Mouse (Mus musculus) neural tube, embryonic 13.5 days (tissue): ENCODE data around the gene Anxa3. TPM values are rescaled to one million over a fixed set of nuclear protein-coding genes. Genes with fewer than 3 reads are reported as not detected.
A peak's percentile ranks its signal among the peaks of the same experiment; 100 is the strongest.

Experiments used
- ATAC-seq: fragments of 200-750 bp; cut with Nextera tagmentation; 2 replicates; pipeline ENCODE4 v1.8.0; 2017; ENCODE audit warnings: low read depth, mild to moderate bottlenecking, moderate TSS enrichment, moderate library complexity
- H3K27ac ChIP-seq: fragments of 300-500 bp; sonication (generic); replicated peaks from 2 replicates; pipeline ENCODE4 v1.5.1; 2015; ENCODE audit warnings: moderate library complexity, mild to moderate bottlenecking, inconsistent platforms
- H3K27me3 ChIP-seq: fragments of 300-500 bp; sonication (generic); 2 replicates; pipeline ENCODE4 v1.6.1; 2015; ENCODE audit warnings: mild to moderate bottlenecking, inconsistent platforms
- H3K36me3 ChIP-seq: fragments of 300-500 bp; sonication (generic); 2 replicates; pipeline ENCODE4 v1.6.1; 2015; ENCODE audit warnings: mild to moderate bottlenecking, inconsistent platforms
- H3K4me1 ChIP-seq: fragments of 300-500 bp; sonication (generic); replicated peaks from 2 replicates; pipeline ENCODE4 v1.6.1; 2015; ENCODE audit warnings: inconsistent platforms
- H3K4me2 ChIP-seq: fragments of 300-500 bp; sonication (generic); 2 replicates; pipeline ENCODE4 v1.6.1; 2015; ENCODE audit warnings: inconsistent platforms, mild to moderate bottlenecking, moderate library complexity
- H3K4me3 ChIP-seq: fragments of 300-500 bp; sonication (generic); 2 replicates; pipeline ENCODE4 v1.5.1; 2015; ENCODE audit warnings: mild to moderate bottlenecking, inconsistent platforms
- H3K9ac ChIP-seq: fragments of 300-500 bp; sonication (generic); 2 replicates; pipeline ENCODE4 v1.6.1; 2015; ENCODE audit warnings: moderate library complexity, mild to moderate bottlenecking, inconsistent platforms
- H3K9me3 ChIP-seq: fragments of 300-500 bp; sonication (generic); 2 replicates; pipeline ENCODE4 v1.6.1; 2016; ENCODE audit warnings: inconsistent platforms
- WGBS: fragments of 180-500 bp; shearing (Covaris S2); methylation state at CpG from one replicate; pipeline ENCODE4 v1.1.7; 2015; 5-methylcytosine and 5-hydroxymethylcytosine counted together
- polyA plus RNA-seq: library from polyadenylated mRNA; unstranded; fragments of >200 nt; fragmentation: Nextera tagmentation; extraction: Ambion mirVana; gene quantifications from 2 replicates; pipeline ENCODE4 v1.2.1, GENCODE M21; 2015

The Anxa3 gene
- 26.9 and 29.8 TPM in 2 replicates for polyA plus RNA-seq

GRCm38 (mm10) chr5:96792936-96793718 lies at the start of gene Anxa3:
TSS of gene Anxa3 (plus strand) at chr5:96793339.
- peak within 1 kb of the TSS; percentile 42 for H3K4me3 ChIP-seq
- peak; percentile 77 for ATAC-seq
- peaks cover 9% of the 10 kb centered on the region for H3K4me1 ChIP-seq
- H3K27me3 ChIP-seq: peaks cover 9% of the 10 kb centered on the region; the same call in 1 of the 2 replicates
- H3K4me2 ChIP-seq: peak within 1 kb of the TSS; percentile 66
- H3K9me3 ChIP-seq: no peaks in the 10 kb centered on the region
- H3K27ac ChIP-seq: no peak within 1 kb of the TSS
- WGBS: 11% methylated on average over 26 of the region's 26 CpGs
- H3K36me3 ChIP-seq: no peaks in the 10 kb centered on the region
- H3K9ac ChIP-seq: peak within 1 kb of the TSS; percentile 61

GRCm38 (mm10) chr5:96747195-96747984 lies 45.7 kb upstream of the Anxa3 start:
- 49% methylated on average over 8 of the region's 8 CpGs for WGBS
- no peaks in the 10 kb centered on the region for H3K36me3 ChIP-seq
- no peaks in the 10 kb centered on the region for H3K27me3 ChIP-seq
- no peak for ATAC-seq
- H3K4me3 ChIP-seq: no peak overlapping the region
- no peak overlapping the region for H3K27ac ChIP-seq
- no peak overlapping the region for H3K4me2 ChIP-seq
- no peak overlapping the region for H3K9ac ChIP-seq
- peaks cover 5% of the 10 kb centered on the region; the same call in 1 of the 2 replicates for H3K4me1 ChIP-seq
- no peaks in the 10 kb centered on the region for H3K9me3 ChIP-seq

- Histone ChIP-seq H3K9me3 (no peaks in the 10 kb centered on the region), H3K36me3 (no peaks in the 10 kb centered on the region), H3K4me1 (no peaks in the 10 kb centered on the region), H3K27ac (no peak overlapping the region), H3K27me3 (no peaks in the 10 kb centered on the region), H3K4me2 (no peak overlapping the region), H3K9ac (no peak overlapping the region), H3K4me3 (no peak overlapping the region)
- 82% methylated on average over 7 of the region's 7 CpGs for WGBS
- ATAC-seq: no peak
Observed at GRCm38 (mm10) chr5:96757615-96758014, 35.5 kb upstream of the Anxa3 start.

DNA sequence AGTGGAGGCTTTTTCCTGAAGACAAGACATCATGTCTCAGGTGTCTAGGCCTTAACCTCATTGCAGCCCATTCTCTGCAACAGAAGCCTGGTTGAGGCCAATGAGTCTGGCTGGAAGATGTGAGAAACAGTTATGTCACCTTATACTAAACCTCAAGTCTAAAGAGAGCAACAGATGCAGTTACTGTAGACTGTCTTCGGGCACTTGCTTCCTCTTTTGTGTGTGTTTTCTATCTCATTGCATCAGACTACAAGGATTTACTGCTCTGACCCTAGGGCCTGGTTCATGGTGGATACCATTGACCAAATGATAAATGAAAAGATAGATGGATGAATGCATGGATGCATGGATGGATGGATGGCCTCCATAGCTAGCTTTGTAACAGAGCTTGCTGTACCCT lies 31.1 kb upstream of the Anxa3 start:
- Histone ChIP-seq H3K9me3 (no peaks in the 10 kb centered on the region), H3K4me2 (no peak overlapping the region), H3K36me3 (no peaks in the 10 kb centered on the region), H3K4me1 (no peaks in the 10 kb centered on the region), H3K9ac (no peak overlapping the region), H3K4me3 (no peak overlapping the region), H3K27ac (no peak overlapping the region), H3K27me3 (no peaks in the 10 kb centered on the region)
- WGBS: 82% methylated on average over 1 of the region's 1 CpGs
- no peak for ATAC-seq

DNA sequence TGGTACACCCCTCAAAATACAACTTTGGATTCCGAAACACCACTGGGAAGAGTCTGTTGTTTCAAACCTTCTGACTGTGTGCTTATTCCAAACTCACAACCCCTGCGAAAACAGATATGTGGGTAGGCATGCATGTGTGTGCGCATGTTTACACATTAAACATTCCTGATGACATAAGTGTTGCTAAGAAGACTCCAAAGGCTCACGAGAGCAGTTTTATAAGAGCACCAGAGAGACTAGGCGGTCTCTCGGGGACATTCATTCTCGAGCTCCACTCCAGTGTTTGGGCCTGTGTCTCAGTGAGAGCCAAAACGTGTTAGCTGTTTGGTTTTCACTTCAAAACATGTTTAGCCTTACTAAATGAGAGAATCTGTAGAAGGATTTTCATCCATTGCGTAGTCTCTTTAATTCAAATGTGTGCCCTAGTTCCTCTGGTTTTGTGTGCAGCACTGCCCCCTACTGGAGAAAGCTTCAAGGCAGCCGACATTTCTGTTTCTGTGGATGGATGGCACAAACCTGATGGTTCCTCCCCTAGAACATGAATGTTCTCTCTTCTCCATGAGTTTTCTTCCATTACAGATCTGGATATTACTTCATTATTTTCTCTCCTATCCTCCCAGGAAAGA lies 24.2 kb upstream of the Anxa3 start:
- no peaks in the 10 kb centered on the region for H3K4me1 ChIP-seq
- no peaks in the 10 kb centered on the region for H3K27me3 ChIP-seq
- H3K4me2 ChIP-seq: no peak overlapping the region
- H3K27ac ChIP-seq: no peak overlapping the region
- WGBS: 65% methylated on average over 10 of the region's 10 CpGs
- no peak overlapping the region for H3K4me3 ChIP-seq
- ATAC-seq: peak; percentile 15; the same call in 1 of the 2 replicates
- no peak overlapping the region for H3K9ac ChIP-seq
- no peaks in the 10 kb centered on the region for H3K9me3 ChIP-seq
- no peaks in the 10 kb centered on the region for H3K36me3 ChIP-seq

DNA sequence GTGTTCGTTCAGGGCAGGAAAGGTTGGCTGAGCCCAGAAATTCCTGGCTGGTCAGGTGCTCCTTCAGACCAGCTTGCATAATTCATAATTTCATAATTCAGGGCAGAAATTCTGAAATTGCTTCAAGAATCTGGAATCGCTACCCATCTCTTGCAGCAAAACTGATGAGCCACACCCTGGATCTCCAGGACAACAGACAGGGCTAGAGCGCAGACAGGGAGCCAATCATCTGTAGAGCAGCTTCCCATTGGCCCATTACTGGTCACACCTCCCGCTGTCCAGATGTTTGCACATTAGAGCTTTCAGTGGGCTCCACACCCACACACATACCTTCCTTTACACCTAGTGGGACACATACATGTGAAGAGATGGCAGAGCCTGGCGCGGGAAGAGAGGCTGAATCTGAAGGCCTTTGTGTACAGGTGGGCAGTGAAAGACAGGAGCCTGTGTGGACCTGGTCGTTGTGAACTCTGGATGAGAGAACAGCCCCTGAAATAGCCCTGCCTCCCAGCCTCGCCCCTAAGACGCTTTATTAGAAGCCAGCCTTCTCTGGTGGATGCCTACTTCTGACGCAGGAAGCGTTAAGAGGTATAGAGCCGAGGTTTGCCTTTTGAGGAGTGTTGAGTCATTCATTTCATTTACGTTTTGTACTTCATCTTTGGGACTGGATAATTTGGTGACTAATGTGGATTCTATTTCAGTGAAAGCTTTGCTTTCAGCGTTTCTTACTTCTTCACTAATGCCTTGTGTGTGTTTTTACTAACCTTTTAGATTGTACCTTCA lies 9.4 kb upstream of the Anxa3 start:
- Histone ChIP-seq H3K27ac (no peak overlapping the region), H3K4me1 (no peaks in the 10 kb centered on the region), H3K9ac (no peak overlapping the region), H3K36me3 (no peaks in the 10 kb centered on the region), H3K4me2 (no peak overlapping the region), H3K9me3 (no peaks in the 10 kb centered on the region), H3K4me3 (no peak overlapping the region), H3K27me3 (no peaks in the 10 kb centered on the region)
- WGBS: 83% methylated on average over 14 of the region's 14 CpGs
- no peak for ATAC-seq

DNA sequence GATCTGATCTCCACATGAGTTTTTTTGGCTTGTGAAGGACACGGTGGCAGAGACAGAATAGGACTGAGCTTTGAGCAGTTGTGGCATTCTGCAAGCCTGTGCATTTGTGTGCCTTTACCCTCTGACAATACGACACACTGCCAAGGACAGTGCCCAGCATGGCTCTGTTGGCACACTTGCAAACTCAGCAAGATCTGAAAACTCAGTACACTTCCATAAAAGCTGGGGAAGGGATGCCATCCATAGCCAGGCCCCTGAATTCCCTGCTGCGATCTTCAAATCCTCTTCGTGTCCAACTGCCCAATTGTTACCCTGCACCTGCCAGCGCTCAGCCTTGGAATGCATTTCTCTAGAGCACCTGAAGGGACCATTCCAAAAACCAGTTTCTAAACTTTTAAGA lies 8.0 kb upstream of the Anxa3 start:
- Histone ChIP-seq H3K27ac (no peak overlapping the region), H3K4me2 (no peak overlapping the region), H3K4me1 (no peaks in the 10 kb centered on the region), H3K9me3 (no peaks in the 10 kb centered on the region), H3K36me3 (no peaks in the 10 kb centered on the region), H3K4me3 (no peak overlapping the region), H3K9ac (no peak overlapping the region), H3K27me3 (no peaks in the 10 kb centered on the region)
- WGBS: 83% methylated on average over 5 of the region's 5 CpGs
- ATAC-seq: no peak

DNA sequence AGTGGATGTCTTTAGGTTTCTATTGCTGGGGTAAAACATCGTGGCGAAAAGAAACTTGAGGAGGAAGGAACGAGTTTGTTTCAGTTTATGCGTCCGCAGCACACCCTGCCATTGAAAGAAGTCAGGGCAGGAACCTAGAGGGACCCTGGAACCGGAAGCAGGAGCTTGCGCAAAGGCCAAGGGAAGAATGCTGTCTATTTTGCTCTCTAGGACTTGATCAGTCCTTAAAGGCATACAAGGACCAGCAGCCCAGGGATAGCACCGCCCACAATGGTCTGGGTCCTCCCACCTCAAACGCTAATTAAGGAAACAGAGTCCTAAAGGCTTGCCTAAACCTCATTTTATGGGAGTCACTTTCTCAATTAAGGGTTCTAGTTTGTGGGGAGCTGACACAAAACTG lies 717 bp upstream of the Anxa3 start:
- no peak for ATAC-seq
- 70% methylated on average over 9 of the region's 9 CpGs for WGBS

GRCm38 (mm10) chr5:96793953-96794635 lies 955 bp downstream of the Anxa3 start:
- H3K9ac ChIP-seq: peak overlapping the region; percentile 61; the same call in 1 of the 2 replicates
- WGBS: 63% methylated on average over 10 of the region's 10 CpGs
- ATAC-seq: no peak
- no peaks in the 10 kb centered on the region for H3K9me3 ChIP-seq
- H3K4me3 ChIP-seq: peak overlapping the region; percentile 42
- H3K4me1 ChIP-seq: peaks cover 9% of the 10 kb centered on the region
- H3K36me3 ChIP-seq: no peaks in the 10 kb centered on the region
- peak overlapping the region; percentile 66 for H3K4me2 ChIP-seq
- H3K27me3 ChIP-seq: peaks cover 9% of the 10 kb centered on the region; the same call in 1 of the 2 replicates
- H3K27ac ChIP-seq: no peak overlapping the region

More for the DNA sequence above, 717 bp upstream of the Anxa3 start:
- H3K4me3 ChIP-seq: no peak overlapping the region
- peaks cover 9% of the 10 kb centered on the region for H3K4me1 ChIP-seq
- no peaks in the 10 kb centered on the region for H3K36me3 ChIP-seq
- H3K9ac ChIP-seq: no peak overlapping the region
- no peak overlapping the region for H3K27ac ChIP-seq
- 0 out of 2 replicates have a peak overlapping the region, but pooled peaks have one; percentile 66 for H3K4me2 ChIP-seq
- peaks cover 9% of the 10 kb centered on the region; the same call in 1 of the 2 replicates for H3K27me3 ChIP-seq
- no peaks in the 10 kb centered on the region for H3K9me3 ChIP-seq

DNA sequence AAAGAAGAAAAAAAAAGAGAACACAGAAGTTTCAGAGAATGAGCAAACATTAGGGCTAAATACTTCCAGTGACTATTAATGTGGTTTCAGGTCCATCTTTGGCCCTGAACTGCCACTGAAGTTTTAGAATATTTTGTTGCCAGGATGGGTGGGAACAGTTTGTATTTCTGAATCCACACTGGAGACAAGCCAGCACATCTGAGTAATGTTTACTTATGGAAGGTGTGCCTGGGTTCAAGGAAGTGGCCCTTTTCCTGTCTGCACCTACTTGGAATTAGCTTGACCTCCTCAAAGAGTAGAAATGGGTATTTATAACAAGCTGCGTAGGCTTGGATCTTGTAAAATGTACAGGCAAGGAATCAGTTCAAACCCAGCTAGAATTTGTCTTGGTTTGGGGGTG lies 2.6 kb downstream of the Anxa3 start:
- 89% methylated on average over 1 of the region's 1 CpGs for WGBS
- no peak overlapping the region for H3K4me2 ChIP-seq
- no peak for ATAC-seq
- H3K9me3 ChIP-seq: no peaks in the 10 kb centered on the region
- no peak overlapping the region for H3K27ac ChIP-seq
- H3K36me3 ChIP-seq: no peaks in the 10 kb centered on the region
- H3K4me3 ChIP-seq: no peak overlapping the region
- peaks cover 9% of the 10 kb centered on the region; the same call in 1 of the 2 replicates for H3K27me3 ChIP-seq
- peaks cover 9% of the 10 kb centered on the region for H3K4me1 ChIP-seq
- H3K9ac ChIP-seq: no peak overlapping the region

DNA sequence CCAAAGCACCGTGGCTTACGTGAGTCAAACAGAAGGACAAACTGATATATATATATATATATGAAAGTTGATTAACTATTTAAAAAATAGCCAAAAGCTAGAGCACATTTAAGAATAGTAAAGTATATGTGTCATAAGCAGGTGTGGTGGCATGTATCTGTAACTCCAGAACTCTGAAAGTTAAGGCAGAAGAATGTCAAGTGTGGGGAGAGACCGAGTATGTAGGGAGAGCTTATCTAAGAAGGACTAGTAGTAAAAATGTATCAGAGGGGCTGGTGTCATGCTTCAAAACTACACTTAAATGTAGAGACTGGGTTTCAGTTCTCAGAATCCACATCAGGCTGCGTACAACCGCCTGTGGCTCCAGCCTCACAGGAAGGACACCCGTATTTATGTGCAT lies 4.3 kb downstream of the Anxa3 start:
- H3K27me3 ChIP-seq: peaks cover 9% of the 10 kb centered on the region; the same call in 1 of the 2 replicates
- no peaks in the 10 kb centered on the region for H3K9me3 ChIP-seq
- peaks cover 17% of the 10 kb centered on the region for H3K4me1 ChIP-seq
- no peaks in the 10 kb centered on the region for H3K36me3 ChIP-seq
- H3K9ac ChIP-seq: no peak overlapping the region
- ATAC-seq: no peak
- H3K4me3 ChIP-seq: no peak overlapping the region
- 92% methylated on average over 6 of the region's 6 CpGs for WGBS
- no peak overlapping the region for H3K27ac ChIP-seq
- H3K4me2 ChIP-seq: no peak overlapping the region
